Mouse (Mus musculus) G1E (cell line): Measurements from ENCODE around the gene Mlh1.

ENCODE experiments used
- CTCF ChIP-seq: IDR thresholded peaks from 2 replicates; pipeline ENCODE4 v1.5.1; 2012; ENCODE audit warnings: low read depth, low read length, inconsistent platforms, mixed read lengths
- GATA1 ChIP-seq: IDR thresholded peaks from 2 replicates; pipeline ENCODE4 v1.6.1; 2012; ENCODE audit warnings: borderline replicate concordance, low read length, inconsistent platforms, mixed read lengths
- GATA2 ChIP-seq: IDR thresholded peaks from 2 replicates; pipeline ENCODE4 v1.6.1; 2012; ENCODE audit warnings: low read depth, low read length, inconsistent platforms, borderline replicate concordance
- TAL1 ChIP-seq: conservative IDR thresholded peaks from 2 replicates; pipeline ENCODE4 v1.6.1; 2012; ENCODE audit warnings: low read depth, low read length, inconsistent platforms, mixed read lengths

DNA sequence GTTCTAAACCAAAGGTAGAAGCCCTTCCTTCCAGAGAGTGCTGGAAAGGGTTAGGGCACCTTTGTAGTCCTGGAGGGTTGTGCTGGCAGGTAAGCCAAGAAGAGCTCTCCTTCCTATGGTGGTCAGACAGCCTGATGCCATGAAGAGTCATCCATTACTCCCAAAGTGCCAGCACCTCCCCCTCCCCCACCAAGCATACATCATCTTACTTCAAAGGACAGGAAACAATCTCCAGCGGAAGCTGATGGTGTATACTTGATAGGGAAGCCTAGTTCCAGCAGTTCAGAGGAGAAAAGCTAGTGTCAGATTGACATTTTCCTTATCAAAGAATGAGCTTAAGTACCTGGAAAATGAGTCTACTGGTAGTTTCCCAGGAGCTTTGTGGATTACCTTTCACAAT, 3.6 kb upstream of the Mlh1 start:
- TF ChIP-seq GATA1 (no peak), GATA2 (no peak), CTCF (no peak), TAL1 (no peak)
